Mouse (Mus musculus) heart, adult 8-10 months (tissue): ENCODE data around the gene Mgll. TPM values are rescaled to one million over a fixed set of nuclear protein-coding genes. Genes with fewer than 3 reads are reported as not detected.
A peak's percentile ranks its signal among the peaks of the same experiment; 100 is the strongest.

Experiments
- DNase-seq: peaks from one replicate; pipeline ENCODE4 v3.0.0; 2022; ENCODE audit warnings: low spot score
- total RNA-seq, 4 experiments: library from RNA; stranded (reverse); gene quantifications; 2 replicates each; pipeline ENCODE4 v1.2.4; 2022

Mgll gene
- total RNA-seq, 4 experiments from 2014 or later = 74.8 to 134 (median 102) TPM

GRCm38 (mm10) chr6:88794561-88794971, 70.4 kb downstream of the Mgll start:
- DNase-seq = no peak

- no peak for DNase-seq
Observed at GRCm38 (mm10) chr6:88800191-88800590, 76.0 kb downstream of the Mgll start.

- no peak for DNase-seq
Observed at GRCm38 (mm10) chr6:88800735-88801134, 76.5 kb downstream of the Mgll start.

GRCm38 (mm10) chr6:88803051-88803450, 78.8 kb downstream of the Mgll start:
- no peak for DNase-seq

- DNase-seq = no peak
Observed at GRCm38 (mm10) chr6:88803957-88804695, 79.9 kb downstream of the Mgll start.

- no peak for DNase-seq
Observed at GRCm38 (mm10) chr6:88804966-88805577, 80.9 kb downstream of the Mgll start.

GRCm38 (mm10) chr6:88809091-88810037, 85.2 kb downstream of the Mgll start:
- DNase-seq = peak; percentile 52

GRCm38 (mm10) chr6:88810291-88810690, 86.1 kb downstream of the Mgll start:
- no peak for DNase-seq

- no peak for DNase-seq
Observed at GRCm38 (mm10) chr6:88811396-88811795, 87.2 kb downstream of the Mgll start.

GRCm38 (mm10) chr6:88811880-88812400, 87.7 kb downstream of the Mgll start:
- peak; percentile 42 for DNase-seq

GRCm38 (mm10) chr6:88812886-88813285, 88.7 kb downstream of the Mgll start:
- peak; percentile 64 for DNase-seq

- DNase-seq = no peak
Observed at GRCm38 (mm10) chr6:88813832-88814231, 89.6 kb downstream of the Mgll start.

GRCm38 (mm10) chr6:88815036-88815435, 90.8 kb downstream of the Mgll start:
- no peak for DNase-seq

GRCm38 (mm10) chr6:88815489-88815888, 91.3 kb downstream of the Mgll start:
- no peak for DNase-seq

- DNase-seq = no peak
Observed at GRCm38 (mm10) chr6:88816913-88817312, 92.7 kb downstream of the Mgll start.

- peak; percentile 46 for DNase-seq
Observed at GRCm38 (mm10) chr6:88820853-88821252, 96.6 kb downstream of the Mgll start.

- no peak for DNase-seq
Observed at GRCm38 (mm10) chr6:88821294-88821693, 97.1 kb downstream of the Mgll start.

GRCm38 (mm10) chr6:88821901-88822300, 97.7 kb downstream of the Mgll start:
- DNase-seq = peak; percentile 77

- no peak for DNase-seq
Observed at GRCm38 (mm10) chr6:88824183-88824582, 100.0 kb downstream of the Mgll start.

- no peak for DNase-seq
Observed at GRCm38 (mm10) chr6:88826088-88826487, 101.9 kb downstream of the Mgll start.

GRCm38 (mm10) chr6:88826545-88826944, 102.3 kb downstream of the Mgll start:
- peak; percentile 41 for DNase-seq

GRCm38 (mm10) chr6:88826965-88827364, 102.8 kb downstream of the Mgll start:
- DNase-seq = no peak
